Comparison of ENCODE assay signal across 8 mouse cellular contexts in the genomic region with DNA sequence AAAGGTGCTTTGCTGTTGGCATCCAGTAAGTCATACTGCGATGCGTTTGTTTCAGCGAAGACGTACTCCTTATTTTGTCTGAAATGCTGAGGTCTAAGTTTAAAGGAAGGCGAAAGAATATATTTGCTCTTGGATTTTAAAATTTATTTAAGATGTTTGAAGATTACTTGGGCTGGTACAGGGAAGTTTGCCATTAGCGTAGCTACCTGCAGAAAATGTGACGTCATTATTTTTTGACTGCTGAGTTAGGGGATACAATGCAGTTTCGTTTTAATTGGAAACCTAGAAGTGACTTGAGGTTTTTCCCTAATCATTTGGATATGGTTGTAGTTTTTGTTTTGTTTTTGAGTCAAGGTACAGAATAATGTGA. TPM values are rescaled to one million over a fixed set of nuclear protein-coding genes. Genes with fewer than 3 reads are reported as not detected.
DNase-seq lines count a peak whose midpoint lies in the region; ATAC-seq and TF ChIP-seq lines count a peak whose summit lies in the region.

No protein-coding gene starts in this region.

- H3K4me3 ChIP-seq in kidney, embryonic 16.5 days (ENCODE audit: low read length) = peak overlapping the region; percentile 98
- H3K4me3 ChIP-seq in bone marrow macrophage, adult 2 months (ENCODE audit: insufficient read depth, low read length) = peak overlapping the region; percentile 99
- H3K4me3 ChIP-seq in hindbrain, embryonic 16.5 days (ENCODE audit: low read length) = peak overlapping the region; percentile 91
- peak overlapping the region; percentile 66 for H3K4me3 ChIP-seq in midbrain, postnatal 0 days (ENCODE audit: low read depth, low read length)

- peak overlapping the region; percentile 82 for H3K4me2 ChIP-seq in kidney, embryonic 16.5 days (replicated peaks; ENCODE audit: low read depth, low read length)
- peak overlapping the region; percentile 80 for H3K4me2 ChIP-seq in hindbrain, embryonic 16.5 days (ENCODE audit: low read length)
- peak overlapping the region; percentile 57 for H3K4me2 ChIP-seq in midbrain, postnatal 0 days (ENCODE audit: low read depth, low read length, poor library complexity, severe bottlenecking)

- H3K27me3 ChIP-seq in kidney, embryonic 16.5 days (ENCODE audit: insufficient read depth, low read length) = no peaks in the 10 kb centered on the region
- H3K27me3 ChIP-seq in hindbrain, embryonic 16.5 days (replicated peaks; ENCODE audit: control insufficient read depth, insufficient read depth, low read length) = no peaks in the 10 kb centered on the region
- no peaks in the 10 kb centered on the region for H3K27me3 ChIP-seq in midbrain, postnatal 0 days (ENCODE audit: insufficient read depth, low read length)

- H3K36me3 ChIP-seq in kidney, embryonic 16.5 days (ENCODE audit: insufficient read depth, low read length) = peaks cover 13% of the 10 kb centered on the region
- H3K36me3 ChIP-seq in hindbrain, embryonic 16.5 days (ENCODE audit: control insufficient read depth, insufficient read depth, low read length) = peaks cover 5% of the 10 kb centered on the region; the same call in 1 of the 2 replicates
- peaks cover 9% of the 10 kb centered on the region; the same call in 1 of the 2 replicates for H3K36me3 ChIP-seq in midbrain, postnatal 0 days (ENCODE audit: insufficient read depth, low read length)

- no peaks in the 10 kb centered on the region for H3K9me3 ChIP-seq in kidney, embryonic 16.5 days (ENCODE audit: low read length)
- H3K9me3 ChIP-seq in hindbrain, embryonic 16.5 days (ENCODE audit: control insufficient read depth, low read length) = no peaks in the 10 kb centered on the region
- no peaks in the 10 kb centered on the region for H3K9me3 ChIP-seq in midbrain, postnatal 0 days (ENCODE audit: low read length)

- peak overlapping the region; percentile 97 for H3K9ac ChIP-seq in kidney, embryonic 16.5 days (replicated peaks; ENCODE audit: low read length)
- peak overlapping the region; percentile 94 for H3K9ac ChIP-seq in hindbrain, embryonic 16.5 days (ENCODE audit: low read depth, low read length)
- H3K9ac ChIP-seq in midbrain, postnatal 0 days (replicated peaks; ENCODE audit: low read length, poor library complexity, severe bottlenecking) = peak overlapping the region; percentile 93; the same call in 1 of the 2 replicates

- no peak for ATAC-seq in kidney, embryonic 16.5 days (ENCODE audit: low FRiP score, low TSS enrichment)
- no peak for ATAC-seq in hindbrain, embryonic 16.5 days
- no peak for ATAC-seq in midbrain, postnatal 0 days (ENCODE audit: low FRiP score)

- peak overlapping the region; percentile 95; the same call in 1 of the 2 replicates for H3K27ac ChIP-seq in kidney, embryonic 16.5 days (ENCODE audit: low read length)
- H3K27ac ChIP-seq in bone marrow macrophage, adult 2 months (ENCODE audit: insufficient read depth, low read depth, low read length) = peak overlapping the region; percentile 80; the same call in 1 of the 2 replicates
- H3K27ac ChIP-seq in hindbrain, embryonic 16.5 days (ENCODE audit: low read depth, low read length) = no peak overlapping the region; the same call in 1 of the 2 replicates
- peak overlapping the region; percentile 90; the same call in 1 of the 2 replicates for H3K27ac ChIP-seq in midbrain, postnatal 0 days (ENCODE audit: low read depth, low read length)

- H3K4me1 ChIP-seq in kidney, embryonic 16.5 days (ENCODE audit: insufficient read depth, low read length) = peaks cover 16% of the 10 kb centered on the region; the same call in 1 of the 2 replicates
- H3K4me1 ChIP-seq in bone marrow macrophage, adult 2 months (ENCODE audit: control insufficient read depth, insufficient read depth, low read length) = peaks cover 8% of the 10 kb centered on the region
- peaks cover 3% of the 10 kb centered on the region for H3K4me1 ChIP-seq in hindbrain, embryonic 16.5 days (ENCODE audit: control insufficient read depth, insufficient read depth, low read depth, low read length)
- H3K4me1 ChIP-seq in midbrain, postnatal 0 days (ENCODE audit: insufficient read depth, low read length) = no peaks in the 10 kb centered on the region

- no peak for DNase-seq in kidney, adult 8-10 months
- no peak for DNase-seq in midbrain, postnatal 0 days (ENCODE audit: low spot score)
- no peak for DNase-seq in urinary bladder, adult 18-20 months (ENCODE audit: low spot score in 2 of 2)
- DNase-seq in adrenal gland, postnatal 10 days = no peak
- no peak for DNase-seq in layer of hippocampus, postnatal 10 days (ENCODE audit: low spot score in 2 of 2)

- no peak for TF ChIP-seq POLR2A in bone marrow macrophage, adult 2 months (IDR thresholded peaks at IDR 0.05; ENCODE audit: borderline replicate concordance, low read depth, low read length)

- TF ChIP-seq CTCF in bone marrow macrophage, adult 2 months (IDR thresholded peaks at IDR 0.05; ENCODE audit: low read depth, low read length) = no peak
- TF ChIP-seq CTCF in midbrain, postnatal 0 days (IDR thresholded peaks at IDR 0.05) = no peak

- WGBS in kidney, embryonic 16.5 days = 11% methylated on average over 8 of the region's 8 CpGs
- WGBS in hindbrain, embryonic 16.5 days = 17% methylated on average over 8 of the region's 8 CpGs
- 20% methylated on average over 8 of the region's 8 CpGs for WGBS in midbrain, postnatal 0 days

RNA-seq across cellular contexts. Expression of gene Ociad1, which starts 0.9 kb away (rescaled TPM):
- polyA plus RNA-seq in kidney, embryonic 16.5 days (2015; fragmentation: Nextera tagmentation; extraction: Ambion mirVana) = 244 and 281 TPM in 2 replicates
- polyA plus RNA-seq in bone marrow macrophage, adult 2 months (2012; ENCODE audit: insufficient read depth, insufficient read length, missing spikeins) = 234 and 286 TPM in 2 replicates
- 352 and 402 TPM in 2 replicates for polyA plus RNA-seq in hindbrain, embryonic 16.5 days (2015; fragmentation: Nextera tagmentation; extraction: Ambion mirVana)
- total RNA-seq in midbrain, postnatal 0 days (2014; rRNA removed) = 188 and 195 TPM in 2 replicates
- polyA plus RNA-seq in midbrain, postnatal 0 days (2015; fragmentation: Nextera tagmentation; extraction: Ambion mirVana) = 399 and 409 TPM in 2 replicates
- total RNA-seq in adrenal gland, postnatal 10 days (2021) = 100 to 1,000 TPM; 217 to 226 TPM
- 100 to 1,000 TPM; 325 to 333 TPM for total RNA-seq in layer of hippocampus, postnatal 10 days (2021)

RNA-seq across cellular contexts. Expression of gene Fryl, which starts 37.0 kb away (rescaled TPM):
- 27.9 and 30.1 TPM in 2 replicates for polyA plus RNA-seq in kidney, embryonic 16.5 days (2015; fragmentation: Nextera tagmentation; extraction: Ambion mirVana)
- 44.5 and 47.9 TPM in 2 replicates for polyA plus RNA-seq in bone marrow macrophage, adult 2 months (2012; ENCODE audit: insufficient read depth, insufficient read length, missing spikeins)
- 29.3 and 32.1 TPM in 2 replicates for polyA plus RNA-seq in hindbrain, embryonic 16.5 days (2015; fragmentation: Nextera tagmentation; extraction: Ambion mirVana)
- total RNA-seq in midbrain, postnatal 0 days (2014; rRNA removed) = 52.8 and 66.2 TPM in 2 replicates
- 17.7 and 23.8 TPM in 2 replicates for polyA plus RNA-seq in midbrain, postnatal 0 days (2015; fragmentation: Nextera tagmentation; extraction: Ambion mirVana)
- total RNA-seq in adrenal gland, postnatal 10 days (2021) = 10 to 100 TPM; 38.4 to 49.1 TPM
- total RNA-seq in layer of hippocampus, postnatal 10 days (2021) = 10 to 100 TPM; 66.1 to 71.6 TPM

RNA-seq across cellular contexts. Expression of gene Ociad2, which starts 47.4 kb away (rescaled TPM):
- polyA plus RNA-seq in kidney, embryonic 16.5 days (2015; fragmentation: Nextera tagmentation; extraction: Ambion mirVana) = 11.4 and 11.8 TPM in 2 replicates
- 1.3 and 1.4 TPM in 2 replicates for polyA plus RNA-seq in bone marrow macrophage, adult 2 months (2012; ENCODE audit: insufficient read depth, insufficient read length, missing spikeins)
- polyA plus RNA-seq in hindbrain, embryonic 16.5 days (2015; fragmentation: Nextera tagmentation; extraction: Ambion mirVana) = 26.6 and 27.4 TPM in 2 replicates
- total RNA-seq in midbrain, postnatal 0 days (2014; rRNA removed) = 11.3 and 15.2 TPM in 2 replicates
- 27.5 and 30.0 TPM in 2 replicates for polyA plus RNA-seq in midbrain, postnatal 0 days (2015; fragmentation: Nextera tagmentation; extraction: Ambion mirVana)
- total RNA-seq in adrenal gland, postnatal 10 days (2021) = 10 to 100 TPM; 11.8 to 16.4 TPM
- total RNA-seq in layer of hippocampus, postnatal 10 days (2021) = 10 to 100 TPM; 46.2 to 72.2 TPM
